Mouse (Mus musculus) stomach, postnatal 0 days (tissue): ENCODE data around the gene Mgp. TPM values are rescaled to one million over a fixed set of nuclear protein-coding genes. Genes with fewer than 3 reads are reported as not detected.

Experiments used
- ATAC-seq: fragments of 200-750 bp; cut with Nextera tagmentation; 2 replicates; pipeline ENCODE4 v1.8.0; 2017; ENCODE audit not compliant: low FRiP score, low TSS enrichment
- DNase-seq: peaks from one replicate; pipeline ENCODE4 v3.0.0-alpha.2; 2016; ENCODE audit warnings: low spot score
- H3K27ac ChIP-seq: fragments of 300-500 bp; sonication (generic); replicated peaks from 2 replicates; pipeline ENCODE4 v1.5.1; 2014; ENCODE audit warnings: mild to moderate bottlenecking, control low read depth
- H3K27me3 ChIP-seq: fragments of 300-500 bp; sonication (generic); 2 replicates; pipeline ENCODE4 v1.6.1; 2014; ENCODE audit warnings: low read length; ENCODE audit not compliant: control insufficient read depth, insufficient read depth
- H3K36me3 ChIP-seq: fragments of 300-500 bp; sonication (generic); 2 replicates; pipeline ENCODE4 v1.6.1; 2014; ENCODE audit warnings: low read length, mixed read lengths; ENCODE audit not compliant: control insufficient read depth, insufficient read depth
- H3K4me1 ChIP-seq: fragments of 300-500 bp; sonication (generic); replicated peaks from 2 replicates; pipeline ENCODE4 v1.6.1; 2014; ENCODE audit warnings: antibody characterized with exemption; ENCODE audit not compliant: control insufficient read depth, insufficient read depth
- H3K4me2 ChIP-seq: fragments of 300-500 bp; sonication (generic); replicated peaks from 2 replicates; pipeline ENCODE4 v1.6.1; 2014; ENCODE audit warnings: low read depth, mild to moderate bottlenecking, control low read depth, moderate library complexity
- H3K4me3 ChIP-seq: fragments of 300-500 bp; sonication (generic); 2 replicates; pipeline ENCODE4 v1.5.1; 2014; ENCODE audit warnings: low read depth, low read length, control low read depth
- H3K9ac ChIP-seq: fragments of 300-500 bp; sonication (generic); 2 replicates; pipeline ENCODE4 v1.6.1; 2014; ENCODE audit warnings: mild to moderate bottlenecking, low read length, control low read depth, mixed read lengths
- H3K9me3 ChIP-seq: fragments of 300-500 bp; sonication (generic); 2 replicates; pipeline ENCODE4 v1.6.1; 2016; ENCODE audit warnings: low read length; ENCODE audit not compliant: control insufficient read depth
- CTCF ChIP-seq: IDR thresholded peaks from 2 replicates; pipeline ENCODE4 v1.5.1; 2016; ENCODE audit warnings: antibody characterized with exemption, low read depth, mild to moderate bottlenecking, moderate library complexity
- EP300 ChIP-seq: optimal IDR thresholded peaks from 2 replicates; pipeline ENCODE3; 2016; ENCODE audit warnings: antibody characterized with exemption
- WGBS: fragments of 180-500 bp; shearing (Covaris S2); extraction: QIAGEN DNeasy Blood & Tissue Kit; methylation state at CpG from one replicate; pipeline ENCODE4 v1.1.7; 2014; 5-methylcytosine and 5-hydroxymethylcytosine counted together
- polyA plus RNA-seq: library from polyadenylated mRNA; unstranded; fragments of >200 nt; fragmentation: Nextera tagmentation; extraction: Ambion mirVana; gene quantifications from 2 replicates; pipeline ENCODE4 v1.2.1, GENCODE M21; 2015

The Mgp gene
- 392 and 473 TPM in 2 replicates for polyA plus RNA-seq

GRCm38 (mm10) chr6:136875670-136876069 is at the start of gene Mgp:
TSS of gene Mgp (minus strand) at chr6:136875823.
- TF ChIP-seq EP300: no peak
- no peak for TF ChIP-seq CTCF
- Histone ChIP-seq H3K9me3 (no peaks in the 10 kb centered on the region), H3K4me2 (peak within 1 kb of the TSS; percentile 37), H3K4me3 (peak within 1 kb of the TSS; percentile 38), H3K9ac (peak within 1 kb of the TSS; percentile 54; the same call in 1 of the 2 replicates), H3K27me3 (no peaks in the 10 kb centered on the region), H3K36me3 (no peaks in the 10 kb centered on the region), H3K27ac (peak within 1 kb of the TSS; percentile 78), H3K4me1 (no peaks in the 10 kb centered on the region)
- ATAC-seq (peak; percentile 70; the same call in 1 of the 2 replicates), DNase-seq (peak; percentile 50)
- WGBS: 33% methylated on average over 9 of the region's 9 CpGs

- H3K9ac ChIP-seq: no peak overlapping the region
- TF ChIP-seq CTCF: no peak
- TF ChIP-seq EP300: no peak
- H3K4me2 ChIP-seq: no peak overlapping the region
- H3K4me1 ChIP-seq: no peaks in the 10 kb centered on the region
- no peak overlapping the region for H3K4me3 ChIP-seq
- 61% methylated on average over 8 of the region's 8 CpGs for WGBS
- no peaks in the 10 kb centered on the region for H3K9me3 ChIP-seq
- H3K27me3 ChIP-seq: no peaks in the 10 kb centered on the region
- no peak for ATAC-seq
- H3K36me3 ChIP-seq: no peaks in the 10 kb centered on the region
- DNase-seq: no peak
- no peak overlapping the region for H3K27ac ChIP-seq
Measured at GRCm38 (mm10) chr6:136925049-136925448, 49.4 kb upstream of the Mgp start.

- DNase-seq: no peak
- H3K9me3 ChIP-seq: no peaks in the 10 kb centered on the region
- no peak within 1 kb of the TSS for H3K27ac ChIP-seq
- no peak for ATAC-seq
- no peak for TF ChIP-seq CTCF
- TF ChIP-seq EP300: no peak
- no peak within 1 kb of the TSS for H3K9ac ChIP-seq
- WGBS: 92% methylated on average over 8 of the region's 8 CpGs
- no peak within 1 kb of the TSS for H3K4me3 ChIP-seq
- no peaks in the 10 kb centered on the region for H3K36me3 ChIP-seq
- H3K4me2 ChIP-seq: no peak within 1 kb of the TSS
- no peaks in the 10 kb centered on the region for H3K4me1 ChIP-seq
- H3K27me3 ChIP-seq: no peaks in the 10 kb centered on the region
Measured at GRCm38 (mm10) chr6:136923532-136923931, 47.9 kb upstream of the Mgp start, which contains the start of gene Pde6h. TSS of gene Pde6h (plus strand) at chr6:136923832.

- no peak for ATAC-seq
- TF ChIP-seq EP300 (no peak), CTCF (no peak)
- 86% methylated on average over 7 of the region's 7 CpGs for WGBS
Measured at GRCm38 (mm10) chr6:136922871-136923270, 47.2 kb upstream of the Mgp start.

GRCm38 (mm10) chr6:136922080-136922479 is 46.5 kb upstream of the Mgp start, which contains the start of gene Erp27:
TSS of gene Erp27 (minus strand) at chr6:136922180.
- Histone ChIP-seq H3K9ac (no peak within 1 kb of the TSS), H3K27ac (no peak within 1 kb of the TSS)
- no peak for ATAC-seq

More at GRCm38 (mm10) chr6:136922871-136923270, 47.2 kb upstream of the Mgp start:
- Histone ChIP-seq H3K27ac (no peak overlapping the region), H3K9ac (no peak overlapping the region), H3K9me3 (no peaks in the 10 kb centered on the region), H3K27me3 (no peaks in the 10 kb centered on the region), H3K4me2 (no peak overlapping the region), H3K4me3 (no peak overlapping the region), H3K4me1 (0 out of 2 replicates have a peak, but pooled peaks cover 2% of the 10 kb centered on the region), H3K36me3 (no peaks in the 10 kb centered on the region)
- no peak for DNase-seq

GRCm38 (mm10) chr6:136921601-136922000 is 46.0 kb upstream of the Mgp start:
- Histone ChIP-seq H3K4me3 (no peak overlapping the region), H3K4me1 (0 out of 2 replicates have a peak, but pooled peaks cover 2% of the 10 kb centered on the region), H3K9ac (no peak overlapping the region), H3K27me3 (no peaks in the 10 kb centered on the region), H3K9me3 (no peaks in the 10 kb centered on the region), H3K4me2 (no peak overlapping the region), H3K36me3 (no peaks in the 10 kb centered on the region), H3K27ac (no peak overlapping the region)
- ATAC-seq: no peak
- no peak for DNase-seq
- TF ChIP-seq EP300 (no peak), CTCF (no peak)
- WGBS: 74% methylated on average over 7 of the region's 7 CpGs

More at GRCm38 (mm10) chr6:136922080-136922479, 46.5 kb upstream of the Mgp start, which contains the start of gene Erp27:
- TF ChIP-seq EP300 (no peak), CTCF (no peak)
- no peaks in the 10 kb centered on the region for H3K36me3 ChIP-seq
- H3K4me1 ChIP-seq: 0 out of 2 replicates have a peak, but pooled peaks cover 2% of the 10 kb centered on the region
- no peak within 1 kb of the TSS for H3K4me2 ChIP-seq
- no peak within 1 kb of the TSS for H3K4me3 ChIP-seq
- 51% methylated on average over 5 of the region's 5 CpGs for WGBS
- H3K27me3 ChIP-seq: no peaks in the 10 kb centered on the region
- no peak for DNase-seq
- H3K9me3 ChIP-seq: no peaks in the 10 kb centered on the region
